Mouse (Mus musculus) bone marrow macrophage, adult 2 months (primary cell): ENCODE results near the gene Coro2b.

Experiments used
- CTCF ChIP-seq: IDR thresholded peaks from 2 replicates; pipeline ENCODE4 v1.5.1; 2012; ENCODE audit warnings: low read depth, mild to moderate bottlenecking, low read length, moderate library complexity
- POLR2A ChIP-seq: IDR thresholded peaks from 2 replicates; pipeline ENCODE4 v1.6.1; 2012; ENCODE audit warnings: mild to moderate bottlenecking, low read depth, low read length, borderline replicate concordance

- TF ChIP-seq CTCF (no peak), POLR2A (no peak)
Observed at GRCm38 (mm10) chr9:62464727-62465126, 72.1 kb downstream of the Coro2b start.
